Mouse (Mus musculus): ENCODE results near the gene Cdkn2c. TPM values are rescaled to one million over a fixed set of nuclear protein-coding genes. Genes with fewer than 3 reads are reported as not detected.

The Cdkn2c gene
- polyA plus RNA-seq, 1 experiment from 2014 or later = 5.1 TPM

DNA sequence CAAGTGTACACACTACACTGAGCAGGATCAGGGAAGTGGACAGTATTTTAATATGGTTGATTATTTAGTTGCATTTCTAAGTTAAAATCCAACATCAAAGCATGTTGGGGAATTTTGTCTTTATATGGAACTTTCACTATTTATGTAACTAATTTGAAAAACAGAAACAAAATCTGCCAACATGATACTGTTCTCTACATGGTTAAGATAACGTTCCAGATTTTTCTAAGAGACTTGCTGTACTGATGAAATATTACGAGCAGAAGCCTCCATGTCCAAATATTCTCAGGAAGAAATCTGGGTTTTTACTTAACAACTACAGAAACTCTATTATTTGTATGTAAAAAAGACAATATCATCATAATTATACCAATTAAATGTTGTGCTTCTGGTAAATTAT, 11.3 kb downstream of the Cdkn2c start:
- no peak overlapping the region for H3K4me3 ChIP-seq (replicated peaks)
- H3K4me2 ChIP-seq = no peak overlapping the region
- 31% methylated on average over 2 of the region's 2 CpGs for WGBS
- H3K36me3 ChIP-seq = no peaks in the 10 kb centered on the region
- H3K9me3 ChIP-seq (replicated peaks) = no peaks in the 10 kb centered on the region
- peaks cover 14% of the 10 kb centered on the region for H3K4me1 ChIP-seq
- ATAC-seq (replicated peaks; ENCODE audit: low FRiP score) = no peak
- H3K27me3 ChIP-seq = peaks cover 75% of the 10 kb centered on the region
- no peak overlapping the region for H3K9ac ChIP-seq
- no peak overlapping the region for H3K27ac ChIP-seq

DNA sequence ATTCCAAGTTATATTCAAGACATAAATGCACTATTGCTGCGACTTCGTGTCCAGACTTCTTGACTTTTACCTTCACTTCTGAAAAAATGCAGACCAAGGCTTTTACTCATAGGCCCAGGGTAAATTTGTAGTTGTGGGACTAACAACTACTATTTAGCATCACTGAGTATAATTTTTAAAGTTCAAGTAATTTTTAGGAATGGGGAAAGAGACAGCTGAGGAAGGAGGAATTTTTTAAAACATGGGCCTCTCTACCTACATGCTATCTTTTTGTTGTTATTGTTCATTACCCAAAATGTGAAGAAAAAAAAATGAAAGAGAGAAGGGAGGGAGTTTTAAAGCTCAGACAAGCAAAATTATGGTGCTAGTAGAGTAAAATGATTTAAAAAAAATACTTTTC, 12.3 kb downstream of the Cdkn2c start:
- H3K36me3 ChIP-seq = no peaks in the 10 kb centered on the region
- H3K27me3 ChIP-seq = peaks cover 66% of the 10 kb centered on the region

DNA sequence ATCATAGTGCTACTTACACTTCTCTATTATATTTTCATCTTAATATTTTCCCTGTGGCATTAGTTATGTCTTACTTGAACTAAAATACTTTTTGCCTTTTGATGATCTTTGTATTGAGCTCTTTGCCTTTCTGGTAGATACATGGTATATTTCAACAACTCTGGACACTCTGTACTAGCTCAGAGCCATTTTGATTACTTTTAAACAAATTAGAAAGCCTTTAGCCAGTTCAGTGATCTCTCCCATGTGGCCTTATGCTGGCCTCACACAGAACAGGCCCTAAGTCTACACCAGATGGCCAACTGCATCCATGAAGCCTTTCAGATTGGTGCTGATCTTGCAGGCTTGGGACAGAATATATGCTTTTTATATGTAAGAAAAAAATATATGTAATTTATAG, 13.7 kb downstream of the Cdkn2c start:
- H3K27me3 ChIP-seq = peaks cover 53% of the 10 kb centered on the region
- no peak overlapping the region for H3K9ac ChIP-seq
- H3K4me1 ChIP-seq = peaks cover 14% of the 10 kb centered on the region
- H3K36me3 ChIP-seq = no peaks in the 10 kb centered on the region
- no peak overlapping the region for H3K4me3 ChIP-seq (replicated peaks)
- no peak for ATAC-seq (replicated peaks; ENCODE audit: low FRiP score)
- H3K4me2 ChIP-seq = no peak overlapping the region
- H3K9me3 ChIP-seq (replicated peaks) = no peaks in the 10 kb centered on the region
- H3K27ac ChIP-seq = no peak overlapping the region

More for the DNA sequence above, 12.3 kb downstream of the Cdkn2c start:
- no peak overlapping the region for H3K4me3 ChIP-seq (replicated peaks)
- no peak overlapping the region for H3K27ac ChIP-seq
- no peaks in the 10 kb centered on the region for H3K9me3 ChIP-seq (replicated peaks)
- H3K4me2 ChIP-seq = no peak overlapping the region
- H3K9ac ChIP-seq = no peak overlapping the region
- no peak for ATAC-seq (replicated peaks; ENCODE audit: low FRiP score)
- peaks cover 14% of the 10 kb centered on the region for H3K4me1 ChIP-seq
- WGBS = 50% methylated on average over 2 of the region's 2 CpGs

DNA sequence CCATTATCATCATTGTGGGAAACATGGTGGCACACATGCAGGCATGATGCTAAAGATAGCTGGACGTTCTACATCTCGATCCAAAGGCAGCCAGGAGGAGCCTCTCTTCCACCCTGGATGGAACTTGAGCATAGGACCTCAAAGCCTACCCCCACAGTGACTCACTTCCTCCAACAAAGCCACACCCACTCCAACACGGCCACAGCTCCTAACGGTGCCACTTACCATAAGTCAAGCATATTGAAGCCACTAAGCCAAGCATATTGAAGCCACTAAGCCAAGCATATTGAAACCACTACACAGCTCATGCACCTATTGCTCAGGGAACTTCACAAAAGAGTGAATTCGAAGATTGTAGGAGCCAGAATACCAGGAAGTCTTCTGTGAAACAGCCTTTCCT, 17.7 kb downstream of the Cdkn2c start:
- Histone ChIP-seq H3K9ac (no peak overlapping the region), H3K36me3 (no peaks in the 10 kb centered on the region), H3K9me3 (replicated peaks) (no peaks in the 10 kb centered on the region), H3K27ac (no peak overlapping the region), H3K27me3 (peaks cover 14% of the 10 kb centered on the region), H3K4me1 (no peaks in the 10 kb centered on the region), H3K4me3 (replicated peaks) (no peak overlapping the region), H3K4me2 (no peak overlapping the region)
- WGBS = 75% methylated on average over 5 of the region's 5 CpGs
- no peak for ATAC-seq (replicated peaks; ENCODE audit: low FRiP score)

DNA sequence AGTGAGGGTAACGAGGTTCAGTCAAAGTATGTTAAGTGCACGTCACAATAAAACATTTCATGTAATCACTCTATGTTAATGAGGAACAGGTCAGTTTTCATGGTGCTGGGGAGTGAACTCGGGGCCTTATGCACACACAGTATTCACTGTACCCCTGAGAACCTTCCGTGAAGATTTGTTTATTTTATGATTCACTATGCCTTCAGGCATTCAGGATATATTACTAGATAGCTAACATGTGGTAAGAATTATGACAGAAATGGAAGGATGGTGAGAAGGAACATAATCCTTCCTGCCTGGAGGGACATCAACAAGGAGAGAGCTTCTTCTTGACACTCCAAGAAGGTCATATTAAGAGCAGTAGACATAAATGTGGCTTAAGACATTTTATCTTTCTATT, 19.7 kb downstream of the Cdkn2c start:
- Histone ChIP-seq H3K4me1 (no peaks in the 10 kb centered on the region), H3K36me3 (no peaks in the 10 kb centered on the region), H3K27ac (no peak overlapping the region), H3K9me3 (replicated peaks) (no peaks in the 10 kb centered on the region), H3K4me3 (replicated peaks) (no peak overlapping the region), H3K4me2 (no peak overlapping the region), H3K27me3 (peaks cover 6% of the 10 kb centered on the region), H3K9ac (no peak overlapping the region)
- ATAC-seq (replicated peaks; ENCODE audit: low FRiP score) = no peak
- WGBS = 73% methylated on average over 4 of the region's 4 CpGs

DNA sequence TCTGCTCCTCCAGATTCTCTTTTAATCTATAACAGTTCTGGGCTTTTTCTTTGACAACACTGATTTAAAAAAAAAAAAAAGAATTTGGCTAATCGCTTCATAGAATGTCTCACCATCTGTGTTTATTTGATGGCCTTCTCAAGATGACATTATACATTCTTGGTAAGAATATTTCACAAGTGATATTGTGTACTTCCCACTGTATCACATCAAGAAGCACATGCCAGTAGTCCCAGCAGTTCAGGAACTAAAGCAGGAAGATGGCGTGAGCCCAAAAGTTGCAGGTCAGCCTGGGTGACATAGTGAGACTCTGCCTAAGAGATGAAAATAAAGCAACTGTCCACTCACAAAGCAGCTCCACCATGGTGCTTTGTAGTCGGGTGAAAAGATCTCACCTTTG, 25.5 kb downstream of the Cdkn2c start:
- no peak overlapping the region for H3K4me3 ChIP-seq (replicated peaks)
- H3K36me3 ChIP-seq = no peaks in the 10 kb centered on the region
- H3K27ac ChIP-seq = no peak overlapping the region
- H3K4me1 ChIP-seq = no peaks in the 10 kb centered on the region
- no peak overlapping the region for H3K4me2 ChIP-seq
- no peak for ATAC-seq (replicated peaks; ENCODE audit: low FRiP score)
- 81% methylated on average over 3 of the region's 3 CpGs for WGBS
- H3K9me3 ChIP-seq (replicated peaks) = no peaks in the 10 kb centered on the region
- H3K27me3 ChIP-seq = no peaks in the 10 kb centered on the region
- no peak overlapping the region for H3K9ac ChIP-seq

DNA sequence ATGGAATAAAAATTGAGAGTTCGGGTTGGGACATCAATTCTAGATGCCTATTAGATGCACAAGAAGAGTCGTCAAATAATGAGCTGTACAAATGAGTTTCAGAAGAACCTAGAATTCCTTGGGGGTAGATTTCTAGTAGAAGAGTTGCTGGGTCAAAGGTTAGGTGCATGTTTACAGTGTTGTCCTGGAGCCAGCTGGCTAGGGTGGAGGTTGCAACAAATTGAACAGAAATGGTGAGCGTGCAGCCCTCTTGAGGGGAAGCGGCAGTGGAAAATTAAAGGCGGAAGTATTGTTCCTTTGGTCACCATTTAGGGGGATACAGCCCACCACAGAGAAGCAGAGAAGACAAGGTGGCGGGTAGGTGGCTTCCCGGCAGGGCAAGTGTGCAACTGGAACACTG, 26.8 kb downstream of the Cdkn2c start:
- H3K4me2 ChIP-seq = no peak overlapping the region
- H3K4me3 ChIP-seq (replicated peaks) = no peak overlapping the region
- WGBS = 89% methylated on average over 7 of the region's 7 CpGs
- H3K9ac ChIP-seq = no peak overlapping the region
- H3K4me1 ChIP-seq = no peaks in the 10 kb centered on the region
- no peak overlapping the region for H3K27ac ChIP-seq
- no peaks in the 10 kb centered on the region for H3K36me3 ChIP-seq
- H3K27me3 ChIP-seq = no peaks in the 10 kb centered on the region
- H3K9me3 ChIP-seq (replicated peaks) = no peaks in the 10 kb centered on the region
- no peak for ATAC-seq (replicated peaks; ENCODE audit: low FRiP score)

DNA sequence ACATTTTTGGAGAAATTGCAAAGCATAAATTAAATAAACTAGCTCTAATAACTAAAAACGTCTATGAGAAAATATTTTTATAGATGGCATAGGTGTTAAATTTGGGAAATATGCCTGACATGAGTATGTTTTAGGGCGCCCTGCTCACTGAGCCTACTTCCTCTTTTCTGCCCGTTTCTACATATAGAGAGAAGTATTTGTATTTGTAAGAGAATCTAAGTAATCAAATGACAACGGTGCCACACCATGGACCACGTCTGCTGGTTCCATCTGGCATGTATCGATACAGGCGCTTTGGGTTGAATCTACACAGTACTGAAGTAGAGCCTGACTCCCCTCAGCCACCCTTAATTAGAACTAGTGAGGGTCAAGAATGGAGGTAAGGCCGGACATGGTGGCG, 27.6 kb downstream of the Cdkn2c start:
- H3K4me1 ChIP-seq = no peaks in the 10 kb centered on the region
- no peaks in the 10 kb centered on the region for H3K27me3 ChIP-seq
- no peaks in the 10 kb centered on the region for H3K9me3 ChIP-seq (replicated peaks)
- no peak overlapping the region for H3K9ac ChIP-seq
- ATAC-seq (replicated peaks; ENCODE audit: low FRiP score) = no peak
- no peak overlapping the region for H3K4me3 ChIP-seq (replicated peaks)
- H3K27ac ChIP-seq = no peak overlapping the region
- H3K4me2 ChIP-seq = no peak overlapping the region
- WGBS = 88% methylated on average over 9 of the region's 9 CpGs
- H3K36me3 ChIP-seq = no peaks in the 10 kb centered on the region

DNA sequence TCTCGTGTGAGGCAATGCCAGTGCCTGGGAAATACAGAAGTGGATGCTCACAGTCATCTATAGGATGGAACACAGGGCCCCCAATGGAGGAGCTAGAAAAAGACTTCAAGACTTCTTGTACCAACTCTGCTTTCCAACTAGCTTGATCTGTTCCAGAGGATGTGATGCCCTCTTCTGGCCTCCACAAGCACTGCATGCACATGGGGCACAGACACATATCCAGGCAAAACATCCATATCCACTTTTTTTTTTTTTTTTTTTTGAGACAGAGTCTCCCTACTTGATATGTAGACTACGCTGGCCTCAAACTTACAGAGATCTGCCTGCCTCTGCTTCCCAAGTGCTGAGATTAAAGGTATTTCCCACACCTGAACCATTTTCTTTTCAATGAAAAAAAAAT, 32.0 kb downstream of the Cdkn2c start:
- no peak for ATAC-seq (replicated peaks; ENCODE audit: low FRiP score)
- WGBS = 90% methylated on average over 2 of the region's 2 CpGs
- no peaks in the 10 kb centered on the region for H3K9me3 ChIP-seq (replicated peaks)
- no peak overlapping the region for H3K9ac ChIP-seq
- H3K4me1 ChIP-seq = no peaks in the 10 kb centered on the region
- no peak overlapping the region for H3K27ac ChIP-seq
- H3K4me2 ChIP-seq = no peak overlapping the region
- H3K27me3 ChIP-seq = no peaks in the 10 kb centered on the region
- H3K36me3 ChIP-seq = no peaks in the 10 kb centered on the region
- no peak overlapping the region for H3K4me3 ChIP-seq (replicated peaks)

DNA sequence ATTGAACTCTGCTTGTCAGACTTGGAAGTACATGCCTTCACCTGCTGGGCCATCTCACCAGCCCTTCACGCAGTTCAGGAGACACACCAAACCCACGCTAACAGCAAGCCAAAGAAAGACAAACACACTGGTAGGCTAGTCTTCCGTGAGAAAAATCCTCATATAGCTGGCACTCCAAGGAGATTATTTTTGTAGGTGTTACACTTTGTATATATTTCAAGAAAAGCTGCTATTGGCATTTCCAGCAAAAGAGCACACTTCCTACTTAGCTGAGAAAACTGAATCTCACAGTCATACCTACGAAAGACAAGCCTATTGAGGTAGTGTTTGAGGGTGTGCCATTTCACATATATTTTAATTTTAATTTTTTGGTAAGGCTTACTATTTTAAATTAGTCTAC, 36.0 kb downstream of the Cdkn2c start:
- no peak overlapping the region for H3K9ac ChIP-seq
- no peaks in the 10 kb centered on the region for H3K9me3 ChIP-seq (replicated peaks)
- H3K27ac ChIP-seq = no peak overlapping the region
- H3K36me3 ChIP-seq = no peaks in the 10 kb centered on the region
- H3K4me1 ChIP-seq = no peaks in the 10 kb centered on the region
- no peak overlapping the region for H3K4me2 ChIP-seq
- H3K4me3 ChIP-seq (replicated peaks) = no peak overlapping the region
- ATAC-seq (replicated peaks; ENCODE audit: low FRiP score) = no peak
- 78% methylated on average over 4 of the region's 4 CpGs for WGBS
- H3K27me3 ChIP-seq = no peaks in the 10 kb centered on the region

DNA sequence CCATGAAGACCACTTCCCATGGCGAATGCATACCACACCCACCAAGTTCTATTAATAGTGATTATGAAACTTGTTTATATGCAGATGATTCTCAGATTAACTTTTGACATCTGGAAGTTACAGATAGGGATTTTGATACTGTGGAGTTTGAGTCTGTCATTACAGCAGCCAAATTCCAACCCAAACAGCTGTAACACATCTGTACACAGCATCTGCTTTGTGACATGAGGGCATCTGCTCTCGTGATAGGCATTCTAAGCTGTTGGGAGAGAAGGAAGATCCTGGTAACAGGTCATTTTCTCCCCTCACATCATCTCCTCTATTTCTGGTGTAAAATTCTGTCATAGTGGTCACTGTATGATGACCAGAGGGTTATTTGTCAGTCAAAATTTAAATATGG, 36.8 kb downstream of the Cdkn2c start:
- Histone ChIP-seq H3K4me1 (no peaks in the 10 kb centered on the region), H3K9me3 (replicated peaks) (no peaks in the 10 kb centered on the region), H3K4me2 (no peak overlapping the region), H3K4me3 (replicated peaks) (no peak overlapping the region), H3K36me3 (no peaks in the 10 kb centered on the region), H3K9ac (no peak overlapping the region), H3K27me3 (no peaks in the 10 kb centered on the region), H3K27ac (no peak overlapping the region)
- no peak for ATAC-seq (replicated peaks; ENCODE audit: low FRiP score)
- WGBS = 51% methylated on average over 2 of the region's 2 CpGs

DNA sequence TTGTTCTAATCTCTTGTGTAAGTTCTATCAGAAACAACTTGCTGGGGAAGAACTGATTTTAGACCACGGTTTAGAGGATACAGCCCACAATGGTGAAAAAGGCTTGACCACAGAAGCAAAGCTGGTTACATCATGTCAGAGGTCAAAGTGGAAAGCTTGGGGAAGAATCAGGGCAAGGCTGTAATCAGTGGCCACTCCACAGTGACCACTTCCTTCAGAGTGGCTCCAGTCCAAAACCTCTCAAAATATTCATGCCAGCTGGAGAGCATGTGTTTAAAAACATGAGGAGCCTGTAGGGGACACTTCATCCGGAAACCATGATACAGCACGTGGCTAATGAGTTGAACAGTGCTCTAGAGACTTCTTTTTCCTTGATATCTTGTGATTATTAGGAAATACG, 54.4 kb downstream of the Cdkn2c start:
- Histone ChIP-seq H3K9me3 (replicated peaks) (no peaks in the 10 kb centered on the region), H3K27me3 (no peaks in the 10 kb centered on the region), H3K4me2 (no peak overlapping the region), H3K27ac (no peak overlapping the region), H3K36me3 (no peaks in the 10 kb centered on the region), H3K4me3 (replicated peaks) (no peak overlapping the region), H3K9ac (no peak overlapping the region), H3K4me1 (no peaks in the 10 kb centered on the region)
- no peak for ATAC-seq (replicated peaks; ENCODE audit: low FRiP score)
- 80% methylated on average over 4 of the region's 4 CpGs for WGBS
